Mouse (Mus musculus) CD8-positive naive resting alpha-beta T cell, adult 2 months (primary cell): Measurements from ENCODE around the gene Pelp1.

Experiments
- DNase-seq, 2 experiments: peaks; one replicate each; pipeline ENCODE4 v3.0.0; 2022; ENCODE audit warnings: low read depth in 2 of 2, low spot score in 2 of 2

Gene Pelp1

DNA sequence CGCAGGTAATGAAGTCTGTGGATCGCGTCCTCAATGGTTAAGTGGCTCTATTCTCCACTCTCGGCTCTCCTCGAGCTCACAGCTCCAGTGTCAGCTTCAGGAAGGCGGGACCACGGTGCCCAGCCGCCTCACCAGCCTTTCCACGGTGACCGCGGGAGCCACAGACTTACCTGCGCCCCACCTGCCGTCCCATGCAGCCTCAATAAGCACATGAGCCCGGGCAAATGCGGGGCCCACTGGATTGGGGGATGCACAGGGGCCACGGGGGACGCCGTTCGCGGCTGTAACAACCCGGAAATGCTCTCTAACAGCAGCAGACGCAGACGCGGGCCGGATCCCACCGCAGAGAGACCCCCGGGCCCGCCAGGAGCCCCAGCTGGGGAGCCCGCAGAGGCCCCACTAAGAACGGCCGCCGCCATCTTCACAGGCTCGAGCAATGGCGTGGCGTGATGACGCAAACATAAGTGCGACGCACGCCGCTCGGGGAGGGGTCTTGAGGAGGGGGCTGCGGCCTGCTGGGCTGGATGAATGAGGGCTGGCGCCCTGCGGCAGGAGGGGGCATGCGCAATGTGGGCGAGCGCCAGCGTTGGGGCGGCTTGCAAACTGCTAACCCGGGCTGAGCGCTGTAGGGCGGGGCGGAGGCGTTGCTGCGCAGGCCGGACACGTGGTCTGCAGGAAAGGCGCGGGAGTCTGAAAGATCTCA, at the start of gene Pelp1:
Pelp1 (minus strand) TSS at position 438 of the 703 bp plus-strand sequence.
- DNase-seq: peak; percentile 71 to 80

DNA sequence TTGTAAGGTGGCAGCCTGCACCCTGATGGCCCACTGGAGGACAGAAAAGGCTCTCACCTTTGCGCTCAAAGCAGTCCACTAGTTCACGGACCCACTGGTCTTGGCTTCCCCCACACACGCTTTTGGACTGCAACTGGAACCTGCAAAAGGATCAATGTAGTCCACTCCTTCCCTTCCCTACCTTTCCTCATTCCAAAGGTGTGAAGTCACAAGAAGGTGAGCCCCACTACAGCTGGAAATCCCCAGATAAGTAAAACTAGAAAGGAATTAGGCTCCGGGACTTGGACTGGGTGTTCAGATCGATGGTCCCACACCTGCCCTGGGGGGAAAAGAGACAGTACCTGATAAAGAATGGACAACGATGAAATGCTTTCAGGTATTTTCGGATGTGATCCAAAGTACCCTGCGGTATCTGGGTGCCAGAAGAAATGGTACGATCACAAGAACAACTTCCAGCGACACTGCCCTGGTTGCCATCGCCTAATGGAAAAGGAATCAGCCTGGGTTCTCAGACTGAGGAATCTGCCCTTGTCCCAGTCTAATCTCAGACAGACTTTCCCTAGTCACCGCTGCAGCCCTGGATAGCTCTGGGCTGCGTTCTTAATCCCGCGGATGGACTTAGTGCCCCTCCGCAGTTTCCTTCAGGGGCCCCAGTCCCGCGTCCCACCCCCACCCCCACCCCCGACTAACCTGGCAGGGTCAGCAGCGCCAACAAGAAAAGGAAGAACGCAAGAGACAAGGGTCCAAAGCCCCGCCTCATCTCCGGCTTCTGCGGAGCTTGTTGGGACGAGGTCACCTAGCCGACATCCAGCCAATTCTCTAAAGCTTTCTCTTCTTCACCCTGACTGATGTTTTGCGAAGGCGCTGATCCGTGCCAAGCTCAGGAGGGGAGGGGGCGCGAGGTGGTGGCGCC, 49.1 kb upstream of the Pelp1 start, which contains the start of gene Zmynd15:
Zmynd15 (plus strand) TSS at position 746 of the 913 bp plus-strand sequence.
- no peak for DNase-seq

DNA sequence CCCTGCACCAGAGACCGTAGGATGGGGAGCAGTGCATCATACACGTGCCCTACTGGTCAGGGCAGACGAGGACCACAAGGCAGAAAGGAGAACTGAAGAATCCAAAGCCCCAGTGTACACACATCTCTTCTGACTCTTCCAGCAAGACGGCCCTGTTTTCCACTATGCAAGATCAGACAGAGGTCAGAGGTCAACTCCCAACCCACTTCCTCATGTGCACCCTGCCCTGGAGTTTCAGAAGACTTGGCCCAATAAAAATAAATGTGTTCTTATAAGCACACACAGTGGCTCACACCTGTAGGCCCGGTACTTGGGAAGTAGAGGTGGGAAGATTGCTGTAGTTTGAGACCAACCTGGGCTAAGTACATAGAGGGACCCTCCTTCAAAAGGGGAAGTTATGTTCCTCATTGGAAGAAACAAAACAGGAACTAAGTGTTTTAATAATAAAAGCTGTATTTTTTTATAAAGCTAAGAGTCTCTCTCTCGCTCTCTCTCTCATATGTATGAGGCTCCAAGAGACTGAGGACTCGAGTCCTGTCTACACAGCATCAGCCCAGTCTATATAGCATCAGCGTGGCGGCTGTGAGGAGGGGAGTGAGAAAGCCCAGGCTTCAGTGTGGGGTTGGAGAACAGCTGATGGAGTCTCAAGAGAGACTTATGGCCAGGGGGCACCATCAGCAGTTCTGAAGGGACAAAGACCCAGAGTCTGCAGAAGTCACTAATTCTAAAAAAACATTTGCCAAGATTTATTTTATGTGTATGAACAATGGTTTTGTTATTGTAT, 43.6 kb upstream of the Pelp1 start:
- DNase-seq: no peak

DNA sequence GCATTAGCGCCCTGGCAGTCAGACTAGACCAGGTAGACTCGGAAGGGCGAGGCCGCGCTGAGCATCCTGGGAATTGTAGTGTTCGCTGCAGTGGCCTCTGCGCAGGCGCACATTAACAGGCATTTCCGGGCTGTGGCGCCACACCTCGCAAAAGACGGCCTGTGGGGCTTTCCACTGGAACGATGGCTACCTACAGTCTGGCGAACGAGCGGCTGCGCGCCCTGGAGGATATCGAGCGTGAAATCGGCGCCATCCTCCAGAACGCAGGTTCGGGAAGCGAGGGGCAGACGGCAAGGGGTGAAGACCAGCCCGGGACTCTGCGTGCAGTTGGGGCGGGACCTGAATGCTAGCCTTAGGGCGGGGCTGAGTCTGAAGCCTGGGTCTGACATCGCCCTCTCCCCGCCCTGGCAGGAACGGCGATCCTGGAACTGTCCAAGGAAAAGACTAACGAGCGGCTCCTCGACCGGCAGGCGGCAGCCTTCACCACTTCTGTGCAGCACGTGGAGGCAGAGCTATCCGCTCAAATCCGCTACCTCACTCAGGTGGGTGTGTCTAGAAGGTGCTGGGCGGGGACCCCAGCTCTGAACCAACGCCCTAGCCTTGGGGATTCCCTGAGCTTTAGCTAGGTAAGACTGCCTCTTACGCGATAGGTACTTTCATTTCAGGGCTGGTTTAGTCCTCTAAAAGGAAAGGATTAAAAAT, 42.1 kb upstream of the Pelp1 start, which contains the start of gene Med11:
Med11 (plus strand) TSS at position 123 of the 702 bp plus-strand sequence.
- peak; percentile 85 to 90 for DNase-seq

DNA sequence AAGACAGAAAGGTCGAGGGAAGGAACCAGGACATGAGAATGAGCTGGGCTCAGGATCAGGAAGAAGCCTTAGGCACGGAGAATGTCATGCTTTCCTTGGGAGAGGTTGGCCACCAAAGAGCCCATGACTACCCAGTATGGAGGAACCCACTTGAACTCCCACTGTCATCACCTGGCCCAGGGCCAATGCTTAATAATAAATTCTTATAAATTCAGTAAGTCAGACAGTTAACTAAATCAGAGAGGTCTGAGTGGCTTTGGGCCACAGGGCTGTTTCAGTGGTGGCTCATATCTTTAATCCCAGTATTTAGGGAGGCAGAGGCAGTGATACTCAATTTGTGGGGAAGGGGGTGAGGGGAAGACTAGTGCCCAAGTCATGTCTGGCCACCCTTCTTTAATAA, 41.1 kb upstream of the Pelp1 start:
- DNase-seq: no peak

DNA sequence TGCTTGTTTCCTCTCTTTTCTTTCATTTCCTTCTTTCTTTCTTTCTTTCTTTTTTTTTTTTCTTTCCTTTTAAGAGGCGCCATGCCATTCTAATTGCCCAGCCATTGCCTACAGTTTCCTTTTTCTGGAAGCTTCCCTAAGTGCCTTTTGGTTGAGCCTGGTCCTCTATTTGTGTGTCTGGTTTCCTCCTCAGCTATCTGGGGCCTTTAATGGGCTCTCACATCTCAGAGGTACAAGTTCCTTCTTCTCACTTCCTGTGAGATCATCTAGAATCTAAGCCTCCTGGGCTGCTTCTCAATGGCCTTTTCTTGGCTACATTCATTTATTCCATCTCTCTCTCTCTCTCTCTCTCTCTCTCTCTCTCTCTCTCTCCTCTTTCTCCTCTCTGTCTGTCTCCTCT, 37.5 kb upstream of the Pelp1 start:
- no peak for DNase-seq

DNA sequence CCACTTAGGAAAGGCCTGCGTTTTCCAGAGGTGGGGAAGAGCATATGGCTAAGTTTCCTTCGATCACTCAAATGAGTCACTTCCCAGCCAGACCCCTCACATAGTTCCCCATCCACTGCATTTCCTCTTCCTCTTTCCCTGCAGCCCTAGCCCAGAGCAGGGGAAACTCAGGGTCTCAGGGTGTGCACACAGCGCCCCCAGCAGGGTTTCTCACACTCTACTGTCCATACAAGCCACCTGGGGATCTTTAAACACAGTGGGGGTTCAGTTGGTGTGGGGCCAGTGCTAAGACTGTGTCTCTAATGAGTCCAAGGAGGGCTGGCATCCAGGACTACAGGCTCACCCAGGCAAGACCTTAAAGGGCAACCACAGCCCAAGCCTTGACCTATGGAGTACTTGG, 36.9 kb upstream of the Pelp1 start:
- DNase-seq: no peak

DNA sequence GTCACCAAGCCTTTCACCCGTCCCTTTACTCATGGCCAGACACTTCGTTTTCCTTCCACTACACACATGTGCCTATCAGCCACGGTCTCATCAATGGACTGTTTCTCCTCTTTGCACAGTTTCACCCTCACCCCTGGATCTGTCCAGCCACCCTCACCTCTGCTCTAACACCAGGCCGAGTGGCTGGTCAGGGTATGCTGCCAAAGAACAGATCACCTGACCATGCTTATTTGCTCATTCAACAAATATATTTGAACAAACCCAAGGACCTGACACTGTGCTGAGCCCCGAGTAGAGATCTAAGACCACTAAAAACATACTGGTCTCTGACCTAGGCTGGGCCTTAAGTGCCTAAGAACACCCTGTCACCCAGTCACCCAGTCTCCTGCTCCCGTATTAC, 34.8 kb upstream of the Pelp1 start:
- DNase-seq: no peak

DNA sequence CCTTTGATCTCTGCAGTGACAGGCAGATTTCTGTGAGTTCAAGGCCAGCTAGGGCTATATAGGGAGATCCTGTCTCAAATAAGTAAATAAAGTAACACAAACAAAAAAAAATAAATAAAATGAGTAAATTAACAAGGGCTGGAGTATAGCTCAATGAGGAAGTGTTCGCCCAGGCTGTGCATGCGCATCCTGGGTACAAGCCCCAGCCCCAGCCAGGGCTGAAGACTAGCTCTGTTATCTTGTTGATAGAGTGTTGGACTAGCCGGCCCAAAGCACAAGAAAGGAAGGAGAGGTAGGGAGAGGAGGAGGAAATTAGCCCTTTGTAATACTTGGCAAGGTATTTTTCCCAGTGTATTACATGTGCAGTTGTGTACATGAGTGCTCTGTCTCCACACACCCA, 34.1 kb upstream of the Pelp1 start:
- no peak for DNase-seq

DNA sequence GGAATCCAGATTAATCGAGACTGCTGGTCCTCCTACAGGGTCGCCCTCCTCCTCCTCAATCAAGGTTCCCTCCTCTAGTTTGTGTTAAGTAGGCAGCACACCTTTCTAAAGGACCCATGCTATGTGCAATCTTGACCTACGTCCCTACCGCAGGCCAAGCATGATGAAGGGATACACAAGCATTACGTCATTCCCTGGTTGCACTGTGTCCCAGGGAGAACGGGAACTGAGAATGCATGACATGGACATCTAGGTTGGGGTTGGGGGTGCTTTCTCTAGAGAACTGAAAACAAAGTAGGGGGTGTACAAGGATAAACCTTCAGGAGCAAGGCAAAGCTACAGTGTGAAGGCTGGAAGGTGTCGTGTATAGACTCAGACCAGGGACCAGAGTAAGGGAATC, 32.1 kb upstream of the Pelp1 start:
- no peak for DNase-seq

DNA sequence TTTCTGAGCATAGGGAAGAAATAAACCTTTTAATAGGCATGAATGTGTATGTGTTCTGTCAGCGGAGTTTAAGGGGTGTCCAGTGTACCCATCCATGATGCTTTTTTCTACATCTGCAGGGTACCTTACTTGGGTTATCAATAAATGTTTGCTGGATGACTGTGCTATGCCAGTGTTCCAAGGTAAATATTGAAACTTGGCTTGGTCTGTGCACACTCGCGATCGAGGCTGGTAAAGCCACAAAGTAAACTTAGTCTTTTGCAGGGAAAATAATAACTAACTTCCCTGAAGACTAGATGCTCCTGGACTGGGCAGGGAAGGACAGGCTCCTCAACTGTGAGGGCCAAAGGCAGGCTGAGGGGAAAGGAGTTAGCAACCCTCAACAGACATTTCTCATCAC, 30.8 kb upstream of the Pelp1 start:
- no peak for DNase-seq

DNA sequence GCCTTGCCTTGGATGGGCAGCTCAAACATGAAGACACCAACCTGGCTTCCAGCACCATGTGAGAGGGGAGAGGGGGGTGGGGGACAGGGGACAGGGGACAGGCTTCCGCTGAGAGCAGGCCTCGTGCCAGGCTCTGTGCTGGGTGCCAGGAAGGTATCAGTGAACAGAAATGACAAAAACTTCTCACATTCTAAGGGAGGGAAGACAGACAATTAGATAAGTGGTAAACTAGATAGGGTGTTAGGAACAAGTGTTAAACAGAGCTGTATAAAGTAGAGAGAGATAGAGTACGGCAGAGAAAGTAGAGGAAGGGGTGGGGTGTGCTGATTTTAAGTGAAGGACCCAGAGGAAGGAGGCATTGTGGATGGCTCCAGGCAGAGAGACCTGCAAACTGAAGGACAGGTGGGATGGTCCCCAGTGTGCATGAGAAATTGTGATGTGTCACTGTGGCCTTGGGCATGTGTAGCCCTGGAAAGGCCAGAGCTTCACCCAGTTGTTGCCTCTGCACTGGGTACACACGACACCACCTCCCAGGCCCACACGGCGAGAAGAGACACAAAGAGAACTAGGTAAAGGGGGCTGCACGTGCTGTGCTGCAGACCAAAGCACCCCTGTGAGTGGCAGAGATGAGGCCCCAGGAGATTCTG, 29.0 kb upstream of the Pelp1 start:
- no peak for DNase-seq

DNA sequence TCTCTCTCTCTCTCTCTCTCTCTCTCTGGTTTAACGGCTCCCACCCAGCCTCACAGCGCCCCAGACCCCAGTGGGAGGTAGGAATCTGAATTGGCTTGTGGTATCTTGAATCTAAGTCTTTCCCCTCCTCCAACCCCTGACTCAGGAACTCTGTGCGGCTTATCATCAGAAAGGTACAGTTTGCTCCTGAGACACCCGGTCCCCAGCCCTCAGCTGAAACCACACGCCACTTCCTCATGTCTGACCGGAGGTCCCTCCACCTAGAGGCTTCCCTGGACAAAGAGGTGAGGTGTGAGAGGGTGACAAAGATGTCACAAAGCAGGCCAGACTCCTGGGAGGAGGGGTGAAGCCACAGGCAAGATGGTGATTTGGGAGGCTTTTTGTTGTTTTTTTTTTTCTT, 27.6 kb upstream of the Pelp1 start:
- DNase-seq: no peak

DNA sequence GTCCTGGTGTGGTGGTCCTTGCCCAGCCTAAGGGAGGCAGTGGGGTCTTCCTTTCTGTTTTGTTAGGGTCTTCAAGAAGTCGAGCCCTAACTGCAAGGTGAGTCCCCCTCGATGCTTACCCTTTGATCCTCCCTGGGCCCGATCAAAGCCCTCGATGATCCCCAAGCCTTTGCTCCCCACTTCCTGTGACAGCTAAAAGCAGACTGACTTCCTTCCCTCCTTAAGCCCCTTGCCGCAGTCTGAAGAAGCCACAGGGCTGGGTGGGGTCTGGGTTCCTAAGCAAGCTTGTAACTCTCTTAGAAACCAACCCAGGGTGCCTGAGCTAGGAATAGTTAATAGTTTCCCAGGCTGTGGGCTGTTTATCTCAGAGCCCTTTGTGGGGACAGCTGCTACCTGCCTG, 25.6 kb upstream of the Pelp1 start:
- peak; percentile 32 to 58 for DNase-seq

DNA sequence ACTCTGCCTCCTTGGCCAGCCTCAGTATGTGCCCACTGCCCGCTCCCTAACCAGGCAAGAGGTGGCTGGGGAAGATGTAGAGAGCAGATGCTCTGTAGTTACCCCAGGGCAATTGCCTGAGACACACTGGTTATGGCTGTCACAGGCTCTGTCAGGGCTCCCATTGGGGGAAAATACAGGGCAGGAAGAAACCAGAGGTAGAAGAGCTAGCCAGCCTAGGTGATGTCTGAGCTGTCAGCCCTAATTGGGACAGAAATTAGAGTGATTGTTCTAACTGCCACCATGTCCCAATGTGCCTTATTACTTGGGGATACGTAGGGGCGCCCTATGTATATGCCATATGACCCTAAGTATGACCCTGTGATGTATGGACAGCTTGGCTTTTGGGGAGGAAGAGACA, 24.1 kb upstream of the Pelp1 start:
- DNase-seq: no peak

DNA sequence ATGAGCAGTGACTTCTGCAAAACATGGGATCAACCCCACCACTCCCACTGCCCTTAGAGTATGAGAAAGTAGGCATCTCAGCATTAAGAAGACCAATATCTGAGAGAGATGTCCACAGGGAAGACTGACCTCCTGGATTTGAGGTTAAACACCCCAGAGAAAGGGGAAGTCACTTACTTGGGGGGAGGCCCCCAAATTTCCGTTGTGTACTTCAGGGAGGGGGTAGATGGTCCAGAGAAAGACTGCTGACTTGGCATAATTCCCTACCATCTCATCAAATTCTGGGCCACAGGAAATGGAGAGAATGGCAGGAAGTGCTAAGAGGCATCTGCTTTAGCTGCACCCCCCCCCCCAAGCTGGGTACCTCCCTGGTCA, 23.7 kb upstream of the Pelp1 start:
- DNase-seq: no peak

DNA sequence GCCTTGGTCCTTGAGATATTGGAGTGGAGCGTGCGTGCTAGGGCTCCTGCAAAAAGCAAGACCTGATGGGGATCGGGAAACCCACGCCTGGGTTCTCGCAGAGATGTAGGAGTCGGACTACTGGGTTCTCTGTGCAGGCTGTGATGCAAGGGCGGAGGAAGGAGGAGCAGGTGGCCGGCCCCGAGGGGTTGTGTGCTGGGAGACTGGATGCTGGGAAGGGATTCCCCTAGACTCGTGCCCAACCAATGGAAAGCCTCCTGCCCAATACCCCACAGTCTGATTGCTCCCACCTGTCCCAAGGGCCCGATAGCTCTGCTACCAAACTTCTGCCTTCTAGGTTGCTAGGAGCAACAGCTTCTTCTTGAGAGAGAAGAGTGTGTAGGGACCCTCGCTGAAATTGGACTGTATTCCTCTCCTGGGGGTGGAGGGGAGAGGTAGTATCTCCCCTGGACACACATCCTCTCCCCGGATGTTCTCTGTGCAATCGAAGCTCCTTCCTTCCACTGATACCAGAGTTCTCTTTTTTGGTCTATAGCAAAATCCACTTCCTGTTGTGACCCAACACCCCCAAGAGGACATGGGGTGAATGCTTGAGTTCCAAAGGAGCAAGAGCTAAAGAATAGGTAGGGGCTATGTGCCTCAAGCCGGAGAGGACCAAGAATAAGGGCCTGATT, 23.2 kb upstream of the Pelp1 start:
- no peak for DNase-seq

DNA sequence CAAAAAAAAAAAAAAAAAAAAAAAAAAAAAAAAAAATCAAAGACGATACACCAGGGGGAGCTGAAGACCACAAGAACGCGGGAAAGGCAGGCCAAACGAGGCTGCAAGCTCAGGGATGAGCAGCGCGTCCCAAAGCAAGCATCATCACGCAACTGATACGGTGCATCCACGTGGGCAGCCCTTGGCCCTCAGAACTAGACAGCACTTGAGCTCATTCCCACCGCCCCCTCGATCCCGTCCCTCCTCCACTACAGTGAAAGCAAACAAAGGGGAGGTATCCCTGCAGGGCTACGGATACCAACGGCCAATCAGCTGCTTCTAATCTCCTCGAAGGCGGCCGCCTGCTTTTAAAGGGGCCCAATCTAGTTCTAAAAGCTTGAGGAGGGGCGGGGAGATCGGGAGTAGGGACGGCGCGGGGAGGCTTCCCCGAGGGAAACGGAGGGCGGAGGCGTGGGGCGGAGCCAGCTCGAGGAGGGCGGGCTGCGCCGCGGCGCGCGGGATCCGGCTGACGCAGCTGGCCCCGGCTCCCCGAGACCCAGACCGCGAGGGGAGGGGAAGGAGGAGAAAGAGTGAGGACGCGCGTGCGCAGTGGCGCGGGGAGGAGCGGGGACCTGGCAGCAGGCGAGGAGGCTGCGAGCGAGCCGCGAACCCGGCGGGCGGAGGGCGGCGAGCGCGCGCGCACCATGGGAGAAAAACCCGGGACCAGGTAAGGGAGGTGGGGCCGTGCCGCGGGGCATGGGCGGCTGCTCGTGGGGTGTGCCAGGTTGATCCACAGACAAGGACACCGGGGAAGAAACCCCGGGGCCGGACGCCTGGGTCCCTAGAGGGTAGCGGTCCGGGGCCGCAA, 22.4 kb upstream of the Pelp1 start, which contains the start of gene Arrb2:
Arrb2 (plus strand) TSS at position 588 of the 847 bp plus-strand sequence.
- peak; percentile 97 to 98 for DNase-seq

DNA sequence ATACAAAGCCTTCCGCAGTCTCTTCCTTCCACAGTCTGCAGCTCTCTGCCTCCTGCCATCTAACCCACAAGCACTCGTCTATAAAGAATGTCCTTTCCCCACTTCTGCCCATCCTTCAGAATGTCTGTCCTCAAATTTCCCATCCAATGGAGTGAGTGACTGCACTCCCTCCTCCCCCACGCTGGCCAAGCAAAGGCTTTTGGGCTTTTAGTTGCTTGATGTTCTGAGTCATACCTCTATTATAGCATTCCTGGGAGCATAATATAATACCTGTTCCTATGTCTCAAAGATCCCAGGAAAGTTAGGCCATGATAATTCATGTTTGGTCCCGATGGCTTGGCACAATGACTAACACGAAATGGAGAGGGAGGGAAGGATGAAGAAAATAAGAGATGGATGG, 21.7 kb upstream of the Pelp1 start:
- DNase-seq: no peak
